Mouse (Mus musculus): Measurements from ENCODE around the gene Dlgap1. TPM values are rescaled to one million over a fixed set of nuclear protein-coding genes. Genes with fewer than 3 reads are reported as not detected.

Dlgap1 gene
- polyA plus RNA-seq, 1 experiment from 2014 or later = 1.3 TPM

DNA sequence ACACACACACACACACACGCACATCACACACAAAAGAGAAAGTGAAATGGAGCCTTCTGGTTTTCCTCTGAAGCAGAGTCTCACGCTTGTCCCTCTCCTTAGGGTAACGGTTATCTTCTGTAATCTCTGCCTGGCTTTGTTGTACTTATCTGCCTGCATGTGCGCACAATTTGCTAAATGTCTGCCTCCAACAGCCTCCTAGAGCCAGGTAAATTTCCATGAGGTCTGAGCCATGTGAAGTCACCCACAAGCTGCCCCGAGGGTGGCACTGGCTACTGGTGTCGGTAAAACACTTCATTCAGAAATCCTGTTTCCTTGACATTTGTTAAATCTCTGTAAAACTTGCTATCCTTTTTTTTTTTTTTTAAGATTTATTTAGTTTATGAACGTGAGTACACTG lies 869.2 kb downstream of the Dlgap1 start:
- WGBS = 77% methylated on average over 7 of the region's 7 CpGs
- H3K9me3 ChIP-seq (ENCODE audit: control insufficient read depth, low read length) = no peaks in the 10 kb centered on the region
- H3K4me1 ChIP-seq (ENCODE audit: control insufficient read depth, insufficient read depth, low read length) = 0 out of 2 replicates have a peak, but pooled peaks cover 12% of the 10 kb centered on the region
- ATAC-seq = no peak
- H3K36me3 ChIP-seq (ENCODE audit: control insufficient read depth, insufficient read depth, low read length) = no peaks in the 10 kb centered on the region
- H3K27me3 ChIP-seq (replicated peaks; ENCODE audit: control insufficient read depth, insufficient read depth, low read length) = no peaks in the 10 kb centered on the region; the same call in 1 of the 2 replicates
- H3K9ac ChIP-seq (ENCODE audit: low read depth, low read length) = no peak overlapping the region
- H3K4me2 ChIP-seq (ENCODE audit: low read depth, low read length) = no peak overlapping the region
- H3K4me3 ChIP-seq (ENCODE audit: low read length) = no peak overlapping the region
- H3K27ac ChIP-seq (ENCODE audit: low read length) = no peak overlapping the region

DNA sequence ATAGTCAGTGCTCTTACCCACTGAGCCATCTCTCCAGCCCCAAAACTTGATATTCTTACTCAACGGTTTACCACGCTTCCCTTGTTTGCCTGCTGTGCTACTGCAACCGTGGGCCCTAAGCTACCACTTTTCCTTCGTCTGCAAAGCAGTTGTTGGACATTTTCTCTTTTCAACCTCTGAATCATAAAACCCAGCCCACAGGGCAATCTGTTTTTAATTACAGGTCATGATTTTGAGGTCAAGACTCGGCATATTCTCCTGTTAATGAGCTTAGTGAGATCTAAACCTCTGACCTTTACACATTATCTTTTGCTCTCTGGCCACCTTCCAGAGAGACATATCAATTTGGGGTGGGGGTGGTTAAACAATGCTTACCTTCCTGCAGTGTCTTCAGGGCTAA lies 869.7 kb downstream of the Dlgap1 start:
- Histone ChIP-seq H3K9ac (ENCODE audit: low read depth, low read length) (no peak overlapping the region), H3K27me3 (replicated peaks; ENCODE audit: control insufficient read depth, insufficient read depth, low read length) (no peaks in the 10 kb centered on the region; the same call in 1 of the 2 replicates), H3K4me3 (ENCODE audit: low read length) (no peak overlapping the region), H3K9me3 (ENCODE audit: control insufficient read depth, low read length) (no peaks in the 10 kb centered on the region), H3K4me1 (ENCODE audit: control insufficient read depth, insufficient read depth, low read length) (0 out of 2 replicates have a peak, but pooled peaks cover 15% of the 10 kb centered on the region), H3K4me2 (ENCODE audit: low read depth, low read length) (no peak overlapping the region), H3K27ac (ENCODE audit: low read length) (no peak overlapping the region), H3K36me3 (ENCODE audit: control insufficient read depth, insufficient read depth, low read length) (no peaks in the 10 kb centered on the region)
- 61% methylated on average over 5 of the region's 5 CpGs for WGBS
- no peak for ATAC-seq

DNA sequence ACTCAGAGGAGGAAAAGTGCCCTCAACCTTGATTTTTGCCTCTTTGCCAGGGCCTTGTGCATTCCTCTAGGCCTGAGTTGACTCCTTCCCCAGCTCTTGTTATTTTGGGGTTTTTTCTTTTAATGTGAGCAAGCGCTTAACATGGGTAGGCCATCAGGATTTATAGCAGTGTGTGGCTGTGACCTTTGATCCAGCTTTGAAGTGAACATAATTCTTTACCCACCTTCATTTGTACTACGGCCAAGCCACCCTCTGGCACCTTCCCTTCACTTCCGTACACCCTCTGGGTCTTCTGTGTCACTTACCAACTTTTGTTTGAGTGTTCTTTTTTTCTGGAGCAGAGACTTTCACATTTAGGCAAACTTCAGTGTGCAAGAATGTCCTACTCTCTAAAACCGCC lies 874.4 kb downstream of the Dlgap1 start:
- peak overlapping the region; percentile 82 for H3K27ac ChIP-seq (ENCODE audit: low read length)
- H3K36me3 ChIP-seq (ENCODE audit: control insufficient read depth, insufficient read depth, low read length) = 0 out of 2 replicates have a peak, but pooled peaks cover 3% of the 10 kb centered on the region
- H3K27me3 ChIP-seq (replicated peaks; ENCODE audit: control insufficient read depth, insufficient read depth, low read length) = no peaks in the 10 kb centered on the region
- H3K9me3 ChIP-seq (ENCODE audit: control insufficient read depth, low read length) = no peaks in the 10 kb centered on the region
- peaks cover 22% of the 10 kb centered on the region for H3K4me1 ChIP-seq (ENCODE audit: control insufficient read depth, insufficient read depth, low read length)
- H3K4me3 ChIP-seq (ENCODE audit: low read length) = no peak overlapping the region
- H3K9ac ChIP-seq (ENCODE audit: low read depth, low read length) = no peak overlapping the region
- ATAC-seq = peak; percentile 53; the same call in 1 of the 2 replicates
- peak overlapping the region; percentile 34; the same call in 1 of the 2 replicates for H3K4me2 ChIP-seq (ENCODE audit: low read depth, low read length)
- 63% methylated on average over 4 of the region's 4 CpGs for WGBS

DNA sequence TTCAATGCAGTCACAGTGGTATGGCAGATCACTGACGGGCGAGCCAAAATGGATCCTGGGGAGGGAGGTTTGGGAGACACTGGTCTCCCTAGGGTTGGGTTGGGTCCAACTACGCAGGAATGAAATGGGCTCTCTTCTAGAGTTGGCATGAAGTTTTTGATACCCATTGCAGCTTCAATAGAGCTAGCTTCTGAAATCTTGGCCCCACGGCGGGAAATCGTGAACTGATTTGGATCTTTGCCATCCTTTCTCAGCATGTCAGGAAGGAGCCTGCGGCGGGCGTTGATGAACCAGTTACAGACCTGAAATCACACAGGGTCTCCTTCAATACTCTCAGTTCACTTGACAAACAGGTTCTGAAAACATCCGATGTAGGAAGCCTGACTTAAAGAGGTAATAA lies 876.1 kb downstream of the Dlgap1 start:
- H3K4me3 ChIP-seq (ENCODE audit: low read length) = 0 out of 2 replicates have a peak overlapping the region, but pooled peaks have one; percentile 9
- no peak overlapping the region; the same call in none of the 2 replicates for H3K4me2 ChIP-seq (ENCODE audit: low read depth, low read length)
- 49% methylated on average over 10 of the region's 10 CpGs for WGBS
- ATAC-seq = no peak
- H3K27me3 ChIP-seq (replicated peaks; ENCODE audit: control insufficient read depth, insufficient read depth, low read length) = no peaks in the 10 kb centered on the region
- H3K9me3 ChIP-seq (ENCODE audit: control insufficient read depth, low read length) = no peaks in the 10 kb centered on the region
- H3K9ac ChIP-seq (ENCODE audit: low read depth, low read length) = 0 out of 2 replicates have a peak overlapping the region, but pooled peaks have one; percentile 22
- peak overlapping the region; percentile 90 for H3K27ac ChIP-seq (ENCODE audit: low read length)
- H3K4me1 ChIP-seq (ENCODE audit: control insufficient read depth, insufficient read depth, low read length) = peaks cover 22% of the 10 kb centered on the region
- 0 out of 2 replicates have a peak, but pooled peaks cover 3% of the 10 kb centered on the region for H3K36me3 ChIP-seq (ENCODE audit: control insufficient read depth, insufficient read depth, low read length)

DNA sequence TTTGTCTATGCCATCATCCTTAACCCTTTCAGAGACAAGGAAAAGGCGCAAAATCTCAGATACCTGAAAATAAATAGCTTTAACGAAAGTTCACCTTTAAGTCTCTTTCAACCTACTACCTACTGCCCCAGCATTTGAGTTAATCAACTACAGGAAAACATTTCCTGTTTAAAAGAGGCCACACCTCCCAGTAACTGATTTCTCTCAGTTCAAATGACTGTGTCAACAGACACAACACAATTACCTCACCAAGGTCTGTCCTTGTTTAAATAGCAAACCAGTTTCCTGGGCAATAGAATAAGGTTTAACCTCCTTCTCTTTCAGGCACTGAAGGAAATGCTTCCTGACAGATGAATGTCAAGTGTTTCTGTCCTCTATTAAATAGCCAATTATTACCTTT lies 876.7 kb downstream of the Dlgap1 start:
- no peaks in the 10 kb centered on the region for H3K27me3 ChIP-seq (replicated peaks; ENCODE audit: control insufficient read depth, insufficient read depth, low read length)
- H3K4me2 ChIP-seq (ENCODE audit: low read depth, low read length) = peak overlapping the region; percentile 35
- H3K36me3 ChIP-seq (ENCODE audit: control insufficient read depth, insufficient read depth, low read length) = 0 out of 2 replicates have a peak, but pooled peaks cover 3% of the 10 kb centered on the region
- no peaks in the 10 kb centered on the region for H3K9me3 ChIP-seq (ENCODE audit: control insufficient read depth, low read length)
- 62% methylated on average over 2 of the region's 2 CpGs for WGBS
- ATAC-seq = peak; percentile 66
- 0 out of 2 replicates have a peak overlapping the region, but pooled peaks have one; percentile 9 for H3K4me3 ChIP-seq (ENCODE audit: low read length)
- peaks cover 22% of the 10 kb centered on the region for H3K4me1 ChIP-seq (ENCODE audit: control insufficient read depth, insufficient read depth, low read length)
- no peak overlapping the region for H3K9ac ChIP-seq (ENCODE audit: low read depth, low read length)
- peak overlapping the region; percentile 93 for H3K27ac ChIP-seq (ENCODE audit: low read length)

DNA sequence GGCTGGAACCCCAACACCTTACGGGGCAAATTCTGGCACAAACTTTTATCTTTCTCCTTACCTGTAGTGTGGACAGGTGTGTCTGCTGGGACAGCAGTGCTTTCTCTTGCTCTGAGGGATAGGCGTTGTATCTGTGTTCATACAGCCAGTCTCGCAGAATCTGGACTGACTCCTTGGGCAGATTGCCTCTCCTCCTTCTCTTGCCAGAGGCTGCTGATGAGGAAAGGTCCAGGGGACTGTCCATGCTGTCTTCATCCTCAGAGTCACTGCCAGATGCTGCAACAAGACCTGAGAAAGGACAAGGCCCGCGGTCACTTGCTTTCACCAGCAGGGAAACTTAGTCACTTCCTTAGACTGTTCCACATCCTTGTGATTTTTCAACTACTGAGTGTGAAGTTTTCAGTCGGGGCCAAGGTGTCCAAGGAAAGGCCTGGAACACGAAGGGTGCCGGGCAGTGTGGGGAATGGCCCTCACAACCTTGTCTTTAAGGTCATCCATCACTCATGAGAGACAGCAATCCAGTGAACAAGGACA lies 877.3 kb downstream of the Dlgap1 start:
- H3K4me2 ChIP-seq (ENCODE audit: low read depth, low read length) = peak overlapping the region; percentile 35
- H3K4me1 ChIP-seq (ENCODE audit: control insufficient read depth, insufficient read depth, low read length) = peaks cover 22% of the 10 kb centered on the region
- H3K4me3 ChIP-seq (ENCODE audit: low read length) = no peak overlapping the region
- no peaks in the 10 kb centered on the region for H3K9me3 ChIP-seq (ENCODE audit: control insufficient read depth, low read length)
- WGBS = 48% methylated on average over 8 of the region's 8 CpGs
- H3K27me3 ChIP-seq (replicated peaks; ENCODE audit: control insufficient read depth, insufficient read depth, low read length) = no peaks in the 10 kb centered on the region
- peak overlapping the region; percentile 44; the same call in 1 of the 2 replicates for H3K9ac ChIP-seq (ENCODE audit: low read depth, low read length)
- peak overlapping the region; percentile 93 for H3K27ac ChIP-seq (ENCODE audit: low read length)
- ATAC-seq = peak; percentile 15
- 0 out of 2 replicates have a peak, but pooled peaks cover 3% of the 10 kb centered on the region for H3K36me3 ChIP-seq (ENCODE audit: control insufficient read depth, insufficient read depth, low read length)

DNA sequence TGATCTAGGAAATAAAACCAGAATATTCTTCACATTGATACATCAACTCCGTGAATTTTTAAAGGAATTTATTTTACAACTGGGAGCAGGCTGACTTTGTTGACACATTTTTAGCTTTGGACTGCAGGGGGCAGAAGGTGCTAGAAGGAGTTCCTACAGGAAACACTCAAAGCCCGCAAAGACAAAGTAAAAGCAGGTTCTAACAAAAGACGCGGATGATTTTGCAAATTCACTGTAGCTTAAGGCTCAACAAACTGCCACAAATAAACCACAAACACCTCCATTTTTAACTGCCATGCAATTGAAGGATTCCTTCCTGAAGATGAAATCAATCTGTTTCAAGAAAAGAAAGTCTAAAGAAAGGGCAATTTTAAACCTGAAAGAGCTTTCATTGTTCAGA lies 878.2 kb downstream of the Dlgap1 start:
- 0 out of 2 replicates have a peak overlapping the region, but pooled peaks have one; percentile 52 for H3K27ac ChIP-seq (ENCODE audit: low read length)
- no peaks in the 10 kb centered on the region for H3K9me3 ChIP-seq (ENCODE audit: control insufficient read depth, low read length)
- 0 out of 2 replicates have a peak, but pooled peaks cover 3% of the 10 kb centered on the region for H3K36me3 ChIP-seq (ENCODE audit: control insufficient read depth, insufficient read depth, low read length)
- no peak for ATAC-seq
- 3% methylated on average over 4 of the region's 4 CpGs for WGBS
- H3K4me2 ChIP-seq (ENCODE audit: low read depth, low read length) = peak overlapping the region; percentile 39
- H3K9ac ChIP-seq (ENCODE audit: low read depth, low read length) = no peak overlapping the region
- peaks cover 22% of the 10 kb centered on the region for H3K4me1 ChIP-seq (ENCODE audit: control insufficient read depth, insufficient read depth, low read length)
- no peak overlapping the region for H3K4me3 ChIP-seq (ENCODE audit: low read length)
- no peaks in the 10 kb centered on the region for H3K27me3 ChIP-seq (replicated peaks; ENCODE audit: control insufficient read depth, insufficient read depth, low read length)

DNA sequence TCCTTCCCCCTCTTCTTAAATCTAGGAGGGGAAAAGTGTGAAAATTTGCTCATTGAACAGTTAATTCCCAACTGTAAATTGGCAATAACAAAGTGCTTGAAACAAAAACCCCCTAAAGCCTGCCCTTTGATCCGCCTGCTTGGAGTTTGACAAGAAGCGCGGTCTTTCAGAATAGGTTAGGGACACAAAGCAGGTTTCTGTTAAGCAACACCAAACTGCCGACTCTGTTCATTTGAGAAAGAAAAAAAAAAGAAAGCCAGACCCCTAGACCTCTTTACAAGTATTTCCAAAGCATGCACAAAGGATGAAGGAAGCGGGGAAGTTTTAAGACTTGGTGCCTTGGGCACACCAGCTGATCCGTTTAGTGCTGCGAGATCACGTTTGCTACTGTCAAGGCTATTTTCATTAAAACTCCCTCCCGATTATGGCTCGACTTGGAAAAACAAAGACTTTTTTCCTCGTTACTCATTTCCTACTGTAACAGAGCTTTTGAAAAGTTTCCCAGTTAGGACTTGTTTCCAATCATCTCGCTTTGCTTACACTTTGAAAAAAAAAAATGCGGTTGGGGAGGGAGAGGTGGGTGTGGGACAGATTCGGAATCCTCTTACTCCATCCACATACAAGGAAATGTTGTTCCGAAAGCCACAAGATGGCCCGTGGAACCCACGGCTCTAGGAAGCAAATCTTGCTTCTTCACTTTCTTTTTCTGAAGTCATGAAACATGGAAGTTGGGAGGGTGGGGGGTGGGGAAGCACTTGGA lies 879.1 kb downstream of the Dlgap1 start:
- ATAC-seq = no peak
- WGBS = under 1% methylated on average over 17 of the region's 17 CpGs
- peak overlapping the region; percentile 97 for H3K4me2 ChIP-seq (ENCODE audit: low read depth, low read length)
- H3K4me3 ChIP-seq (ENCODE audit: low read length) = peak overlapping the region; percentile 72
- H3K9me3 ChIP-seq (ENCODE audit: control insufficient read depth, low read length) = no peaks in the 10 kb centered on the region
- H3K9ac ChIP-seq (ENCODE audit: low read depth, low read length) = peak overlapping the region; percentile 91
- H3K27ac ChIP-seq (ENCODE audit: low read length) = peak overlapping the region; percentile 99
- peaks cover 22% of the 10 kb centered on the region for H3K4me1 ChIP-seq (ENCODE audit: control insufficient read depth, insufficient read depth, low read length)
- no peaks in the 10 kb centered on the region for H3K27me3 ChIP-seq (replicated peaks; ENCODE audit: control insufficient read depth, insufficient read depth, low read length)
- H3K36me3 ChIP-seq (ENCODE audit: control insufficient read depth, insufficient read depth, low read length) = 0 out of 2 replicates have a peak, but pooled peaks cover 3% of the 10 kb centered on the region
